Mouse (Mus musculus) urinary bladder, adult 18-20 months (tissue): ENCODE results near the gene Lrrc41.

Source experiments
- DNase-seq, 2 experiments: peaks; one replicate each; pipeline ENCODE4 v3.0.0; 2022; ENCODE audit warnings: low spot score in 2 of 2, mixed read lengths in 2 of 2

Lrrc41 gene

GRCm38 (mm10) chr4:116074861-116075620 is at the start of gene Lrrc41, which contains the start of gene Uqcrh:
Gene Lrrc41, plus strand, starts transcription at chr4:116075269.
Gene Uqcrh, minus strand, starts transcription at chr4:116075071.
- peak; percentile 88 to 92 for DNase-seq

- no peak for DNase-seq
Measured at GRCm38 (mm10) chr4:116032906-116033305, 42.2 kb upstream of the Lrrc41 start.

- no peak for DNase-seq
Measured at GRCm38 (mm10) chr4:116033374-116033773, 41.7 kb upstream of the Lrrc41 start.

GRCm38 (mm10) chr4:116040466-116040865 is 34.6 kb upstream of the Lrrc41 start:
- DNase-seq = no peak

GRCm38 (mm10) chr4:116042186-116042585 is 32.9 kb upstream of the Lrrc41 start:
- no peak for DNase-seq

- no peak for DNase-seq
Measured at GRCm38 (mm10) chr4:116046604-116047003, 28.5 kb upstream of the Lrrc41 start.

GRCm38 (mm10) chr4:116047681-116048080 is 27.4 kb upstream of the Lrrc41 start:
- no peak for DNase-seq

GRCm38 (mm10) chr4:116048130-116048920 is 26.7 kb upstream of the Lrrc41 start:
- DNase-seq = no peak

- no peak for DNase-seq
Measured at GRCm38 (mm10) chr4:116049211-116049610, 25.9 kb upstream of the Lrrc41 start.

GRCm38 (mm10) chr4:116052526-116053293 is 22.4 kb upstream of the Lrrc41 start:
- peak; percentile 16 to 28 for DNase-seq

- peak; percentile 84 to 87 for DNase-seq
Measured at GRCm38 (mm10) chr4:116053399-116053961, 21.6 kb upstream of the Lrrc41 start, which contains the start of gene Nsun4. Gene Nsun4, minus strand, starts transcription at chr4:116053876.

GRCm38 (mm10) chr4:116057559-116057958 is 17.5 kb upstream of the Lrrc41 start:
- DNase-seq = no peak

- DNase-seq = no peak
Measured at GRCm38 (mm10) chr4:116059012-116059726, 15.9 kb upstream of the Lrrc41 start.

GRCm38 (mm10) chr4:116063855-116064254 is 11.2 kb upstream of the Lrrc41 start:
- no peak for DNase-seq

GRCm38 (mm10) chr4:116070116-116070515 is 5.0 kb upstream of the Lrrc41 start:
- no peak for DNase-seq

GRCm38 (mm10) chr4:116073146-116073545 is 1.9 kb upstream of the Lrrc41 start:
- DNase-seq = no peak

- DNase-seq = no peak
Measured at GRCm38 (mm10) chr4:116074145-116074675, 859 bp upstream of the Lrrc41 start.

- peak; percentile 56 to 75 for DNase-seq
Measured at GRCm38 (mm10) chr4:116075631-116076368, 731 bp downstream of the Lrrc41 start.

- DNase-seq = peak in 1 of 2 experiments; percentile 22
Measured at GRCm38 (mm10) chr4:116076369-116077231, 1.5 kb downstream of the Lrrc41 start.
